In the genomic region with DNA sequence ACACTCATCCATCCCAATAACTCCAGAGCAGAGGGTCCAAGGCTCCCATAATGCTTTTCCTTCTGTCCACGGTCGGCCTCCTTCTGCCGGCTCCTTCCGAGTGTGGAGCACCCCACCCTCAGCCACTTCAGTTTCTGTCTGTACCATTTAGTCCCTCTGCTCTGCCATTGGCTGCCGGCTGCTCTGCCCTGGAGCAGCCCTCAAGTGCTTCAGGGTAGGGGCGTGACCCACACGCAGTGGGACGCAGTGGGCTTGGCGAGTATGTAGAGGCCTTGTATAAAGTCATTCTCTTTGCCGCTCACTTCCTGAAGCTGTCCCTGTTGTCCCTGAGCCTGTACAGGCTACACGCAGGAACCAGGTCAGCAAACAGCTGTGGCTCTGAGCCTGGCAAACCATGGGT, we compare ENCODE assay signal across 25 mouse cellular contexts. TPM values are rescaled to one million over a fixed set of nuclear protein-coding genes. Genes with fewer than 3 reads are reported as not detected.
DNase-seq lines count a peak whose midpoint lies in the region; ATAC-seq and TF ChIP-seq lines count a peak whose summit lies in the region.
"Had no signal": no experiment of that assay in that cellular context is flagged by ENCODE, and none has a peak within 500 bp of the region (broad histone marks: within the 10 kb centered on the region; RNA-seq: fewer than 3 reads in every experiment).

No protein-coding gene starts in this region.

- DNase-seq in forebrain, embryonic 10.5 days (ENCODE audit: extremely low spot score, low spot score), result no peak
- peak; percentile 94 for DNase-seq in R1 (ENCODE audit: low read depth, low spot score)
- no peak for DNase-seq in kidney, adult 11 months
- DNase-seq in cerebellum, adult 11-12 months, result no peak
- DNase-seq: adrenal gland, adult 2 months; adrenal gland, postnatal 36 days; cerebellum, adult 8-10 months; cerebellum, postnatal 14 days; embryo, embryonic 11 days; gastrocnemius, postnatal 14 days; heart, adult 2 months; heart, postnatal 14 days had no signal

- H3K27ac ChIP-seq in forebrain, embryonic 10.5 days, result no peak overlapping the region
- no peak overlapping the region for H3K27ac ChIP-seq in forebrain, embryonic 15.5 days (replicated peaks)
- H3K27ac ChIP-seq: embryonic facial prominence, embryonic 12.5 days; heart, adult 2 months; heart, embryonic 15.5 days; hindbrain, embryonic 13.5 days; hindbrain, postnatal 0 days had no signal

- H3K4me2 ChIP-seq in forebrain, embryonic 15.5 days (replicated peaks), result no peak overlapping the region
- H3K4me2 ChIP-seq: embryonic facial prominence, embryonic 12.5 days; heart, embryonic 15.5 days; hindbrain, embryonic 13.5 days had no signal

- no peak overlapping the region for H3K9ac ChIP-seq in forebrain, embryonic 15.5 days (replicated peaks)
- H3K9ac ChIP-seq: embryonic facial prominence, embryonic 12.5 days; heart, embryonic 15.5 days; hindbrain, embryonic 13.5 days had no signal

- H3K36me3 ChIP-seq in forebrain, embryonic 10.5 days (replicated peaks), result no peaks in the 10 kb centered on the region; the same call in 1 of the 2 replicates
- no peaks in the 10 kb centered on the region for H3K36me3 ChIP-seq in forebrain, embryonic 15.5 days
- H3K36me3 ChIP-seq in E14TG2a.4 (ENCODE audit: insufficient read depth, low read length), result no peaks in the 10 kb centered on the region
- H3K36me3 ChIP-seq: embryonic facial prominence, embryonic 12.5 days; G1E; heart, embryonic 15.5 days; hindbrain, embryonic 13.5 days had no signal

- ATAC-seq in forebrain, embryonic 15.5 days (replicated peaks), result no peak
- ATAC-seq in erythroid progenitor cell, adult 5-6 weeks (replicated peaks; ENCODE audit: low FRiP score, poor library complexity, severe bottlenecking), result 0 out of 2 replicates have a peak, but pooled peaks have one; percentile 18
- ATAC-seq: forebrain, embryonic 16.5 days; hindbrain, postnatal 0 days had no signal

- peaks cover 31% of the 10 kb centered on the region for H3K27me3 ChIP-seq in forebrain, embryonic 10.5 days (ENCODE audit: poor library complexity, severe bottlenecking)
- H3K27me3 ChIP-seq in forebrain, embryonic 15.5 days, result no peaks in the 10 kb centered on the region
- H3K27me3 ChIP-seq in E14TG2a.4 (ENCODE audit: insufficient read depth, low read length), result peaks cover 17% of the 10 kb centered on the region

- H3K4me3 ChIP-seq in forebrain, embryonic 10.5 days, result peak overlapping the region; percentile 2; the same call in 1 of the 2 replicates
- H3K4me3 ChIP-seq in forebrain, embryonic 15.5 days, result no peak overlapping the region
- H3K4me3 ChIP-seq in E14TG2a.4 (replicated peaks; ENCODE audit: low read length), result peak overlapping the region; percentile 62
- H3K4me3 ChIP-seq: embryonic facial prominence, embryonic 12.5 days; heart, adult 2 months; heart, embryonic 15.5 days; hindbrain, embryonic 13.5 days had no signal

- 92% methylated on average over 11 of the region's 11 CpGs for WGBS in forebrain, embryonic 10.5 days
- WGBS in forebrain, embryonic 15.5 days, result 90% methylated on average over 11 of the region's 11 CpGs

- no peak for TF ChIP-seq CTCF in E14TG2a.4 (conservative IDR thresholded peaks at IDR 0.05; ENCODE audit: low read length)

- 0 out of 2 replicates have a peak, but pooled peaks cover 4% of the 10 kb centered on the region for H3K9me3 ChIP-seq in forebrain, embryonic 10.5 days
- H3K9me3 ChIP-seq in forebrain, embryonic 15.5 days, result no peaks in the 10 kb centered on the region
- H3K9me3 ChIP-seq in E14TG2a.4 (ENCODE audit: low read length), result no peaks in the 10 kb centered on the region
- H3K9me3 ChIP-seq: embryonic facial prominence, embryonic 12.5 days; heart, embryonic 15.5 days; hindbrain, embryonic 13.5 days had no signal

- H3K4me1 ChIP-seq in forebrain, embryonic 10.5 days, result peaks cover 16% of the 10 kb centered on the region
- H3K4me1 ChIP-seq in forebrain, embryonic 15.5 days, result peaks cover 12% of the 10 kb centered on the region
- H3K4me1 ChIP-seq in E14TG2a.4 (replicated peaks; ENCODE audit: low read depth, low read length), result peaks cover 54% of the 10 kb centered on the region

RNA-seq across cellular contexts. Expression of gene Ttc9b, which starts 4.0 kb away (rescaled TPM):
- polyA plus RNA-seq in forebrain, embryonic 10.5 days (2016; fragmentation: Nextera tagmentation; extraction: Ambion mirVana), result 2.8 and 3.7 TPM in 2 replicates
- 64.1 and 66.2 TPM in 2 replicates for polyA plus RNA-seq in forebrain, embryonic 15.5 days (2015; fragmentation: Nextera tagmentation; extraction: Ambion mirVana)
- not detected in 2 replicates for total RNA-seq in erythroid progenitor cell, adult 5-6 weeks (2015; ENCODE audit: low replicate concordance)
- not detected in 2 replicates for total RNA-seq in erythroid progenitor cell, adult 5-6 weeks (2017; ENCODE audit: low replicate concordance)
- total RNA-seq: adrenal gland, adult 2 months; common myeloid progenitor, adult 5-6 weeks; G1E; gastrocnemius, postnatal 14 days; heart, adult 2 months; heart, postnatal 14 days; hematopoietic stem cell, adult 5-6 weeks had no signal
- polyA plus RNA-seq: G1E; gonadal fat pad, adult 2 months; heart, adult 2 months; heart, embryonic 11.5 days; heart, embryonic 15.5 days had no signal

RNA-seq across cellular contexts. Expression of gene Map3k10, which starts 24.7 kb away (rescaled TPM):
- 7.9 and 8.3 TPM in 2 replicates for polyA plus RNA-seq in forebrain, embryonic 10.5 days (2016; fragmentation: Nextera tagmentation; extraction: Ambion mirVana)
- polyA plus RNA-seq in forebrain, embryonic 15.5 days (2015; fragmentation: Nextera tagmentation; extraction: Ambion mirVana), result 15.1 and 16.9 TPM in 2 replicates
- total RNA-seq in erythroid progenitor cell, adult 5-6 weeks (2015; ENCODE audit: low replicate concordance), result 0.72 and 6.7 TPM in 2 replicates
- 0.13 TPM in 1 of 2 replicates, not detected in the other for total RNA-seq in erythroid progenitor cell, adult 5-6 weeks (2017; ENCODE audit: low replicate concordance)

RNA-seq across cellular contexts. Expression of gene Zfp607b, which starts 39.4 kb away (rescaled TPM):
- polyA plus RNA-seq in forebrain, embryonic 10.5 days (2016; fragmentation: Nextera tagmentation; extraction: Ambion mirVana), result 6.7 and 7.6 TPM in 2 replicates
- 11.5 and 14.2 TPM in 2 replicates for polyA plus RNA-seq in forebrain, embryonic 15.5 days (2015; fragmentation: Nextera tagmentation; extraction: Ambion mirVana)
- not detected in 2 replicates for total RNA-seq in erythroid progenitor cell, adult 5-6 weeks (2015; ENCODE audit: low replicate concordance)
- total RNA-seq in erythroid progenitor cell, adult 5-6 weeks (2017; ENCODE audit: low replicate concordance), result 1.7 TPM in 1 of 2 replicates, not detected in the other

RNA-seq across cellular contexts. Expression of gene Akt2, which starts 58.4 kb away (rescaled TPM):
- 73.3 and 78.8 TPM in 2 replicates for polyA plus RNA-seq in forebrain, embryonic 10.5 days (2016; fragmentation: Nextera tagmentation; extraction: Ambion mirVana)
- 94.2 and 97.1 TPM in 2 replicates for polyA plus RNA-seq in forebrain, embryonic 15.5 days (2015; fragmentation: Nextera tagmentation; extraction: Ambion mirVana)
- total RNA-seq in erythroid progenitor cell, adult 5-6 weeks (2015; ENCODE audit: low replicate concordance), result 28.5 and 59.9 TPM in 2 replicates
- 25.1 and 48.1 TPM in 2 replicates for total RNA-seq in erythroid progenitor cell, adult 5-6 weeks (2017; ENCODE audit: low replicate concordance)

Comparison
In these comparisons a context has a peak if more than half of its experiments do, and no peak if none do; other contexts are left out.
1. RNA of gene Ttc9b, which starts 4.0 kb away (polyA plus RNA-seq): 64.1 to 66.2 TPM in forebrain, embryonic 15.5 days; 2.8 to 3.7 TPM in forebrain, embryonic 10.5 days; every median in the first group is over 10 times any median in the second.